ENCODE assay signal across 19 mouse cellular contexts in genomic region chr7:77095153-77095552, GRCm38 (mm10).
"Had no signal": no experiment of that assay in that cellular context is flagged by ENCODE, and none has a peak within 500 bp of the region (broad histone marks: within the 10 kb centered on the region; RNA-seq: fewer than 3 reads in every experiment).

No protein-coding gene starts in this region.

- H3K4me3 ChIP-seq: kidney, embryonic 15.5 days; limb, embryonic 10.5 days; limb, embryonic 13.5 days; liver, embryonic 13.5 days; midbrain, embryonic 10.5 days; midbrain, embryonic 13.5 days; myocyte; neural tube, embryonic 13.5 days; stomach, embryonic 15.5 days had no signal

- H3K9me3 ChIP-seq: kidney, embryonic 15.5 days; limb, embryonic 10.5 days; limb, embryonic 13.5 days; liver, embryonic 13.5 days; midbrain, embryonic 10.5 days; midbrain, embryonic 13.5 days; neural tube, embryonic 13.5 days; stomach, embryonic 15.5 days had no signal

- ATAC-seq: lung, postnatal 0 days; midbrain, embryonic 13.5 days; midbrain, embryonic 16.5 days had no signal

- H3K36me3 ChIP-seq: kidney, embryonic 15.5 days; limb, embryonic 10.5 days; limb, embryonic 13.5 days; liver, embryonic 13.5 days; midbrain, embryonic 10.5 days; midbrain, embryonic 13.5 days; neural tube, embryonic 13.5 days; stomach, embryonic 15.5 days had no signal

- H3K27ac ChIP-seq: kidney, embryonic 15.5 days; limb, embryonic 10.5 days; limb, embryonic 13.5 days; liver, embryonic 13.5 days; midbrain, embryonic 10.5 days; midbrain, embryonic 13.5 days; neural tube, embryonic 13.5 days; stomach, embryonic 15.5 days had no signal

- DNase-seq: kidney, adult 11 months; kidney, adult 8-10 months; kidney, postnatal 10 days; kidney, postnatal 36 days; liver, embryonic 13.5 days; lung, embryonic 14.5 days; right cerebral cortex, postnatal 25 days; spleen, adult 18-20 months; thymus, postnatal 36 days had no signal

- H3K4me1 ChIP-seq: kidney, embryonic 15.5 days; limb, embryonic 10.5 days; limb, embryonic 13.5 days; liver, embryonic 13.5 days; neural tube, embryonic 13.5 days; stomach, embryonic 15.5 days had no signal

- H3K27me3 ChIP-seq: kidney, embryonic 15.5 days; limb, embryonic 13.5 days; liver, embryonic 13.5 days; midbrain, embryonic 13.5 days; neural tube, embryonic 13.5 days; stomach, embryonic 15.5 days had no signal
